Mouse (Mus musculus): ENCODE results near the gene Trmt10a. TPM values are rescaled to one million over a fixed set of nuclear protein-coding genes. Genes with fewer than 3 reads are reported as not detected.

Trmt10a gene
- polyA plus RNA-seq, 1 experiment from 2014 or later, result 16.0 TPM

DNA sequence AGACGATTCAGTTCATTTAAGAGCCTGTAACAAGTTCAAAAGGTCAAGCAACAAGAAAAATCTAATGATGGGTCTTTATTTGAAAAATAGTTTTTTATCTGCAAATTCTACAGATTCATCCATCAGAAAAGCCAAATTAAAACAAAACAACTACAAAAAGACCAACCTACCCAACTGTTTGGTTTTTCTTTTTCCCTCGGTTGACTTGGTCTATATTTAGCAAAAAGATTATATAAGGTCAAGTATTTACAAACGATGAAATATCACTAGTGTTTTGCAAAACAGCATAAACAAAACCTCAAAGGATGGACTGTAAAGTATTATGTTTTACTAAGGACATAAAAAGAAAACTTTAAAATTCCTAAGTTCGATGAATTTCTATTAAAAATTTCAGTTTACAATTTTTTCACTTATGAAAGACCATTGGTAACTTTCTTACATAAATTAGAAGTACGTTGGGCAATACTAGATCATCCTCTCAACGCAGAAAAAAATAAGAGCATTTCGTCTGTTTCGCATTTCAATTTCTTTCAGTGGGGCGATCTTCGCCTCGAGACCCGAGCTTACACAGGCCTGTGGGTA lies 424 bp upstream of the Trmt10a start:
- DNase-seq (ENCODE audit: low spot score), result no peak
- Histone ChIP-seq H3K4me3 (peak overlapping the region; percentile 75), H3K36me3 (0 out of 2 replicates have a peak, but pooled peaks cover 3% of the 10 kb centered on the region), H3K4me1 (peaks cover 7% of the 10 kb centered on the region; the same call in 1 of the 2 replicates), H3K9me3 (replicated peaks) (no peaks in the 10 kb centered on the region), H3K27me3 (ENCODE audit: low read depth, poor library complexity, severe bottlenecking) (no peaks in the 10 kb centered on the region), H3K27ac (peak overlapping the region; percentile 98)
- WGBS, result 11% methylated on average over 12 of the region's 12 CpGs

DNA sequence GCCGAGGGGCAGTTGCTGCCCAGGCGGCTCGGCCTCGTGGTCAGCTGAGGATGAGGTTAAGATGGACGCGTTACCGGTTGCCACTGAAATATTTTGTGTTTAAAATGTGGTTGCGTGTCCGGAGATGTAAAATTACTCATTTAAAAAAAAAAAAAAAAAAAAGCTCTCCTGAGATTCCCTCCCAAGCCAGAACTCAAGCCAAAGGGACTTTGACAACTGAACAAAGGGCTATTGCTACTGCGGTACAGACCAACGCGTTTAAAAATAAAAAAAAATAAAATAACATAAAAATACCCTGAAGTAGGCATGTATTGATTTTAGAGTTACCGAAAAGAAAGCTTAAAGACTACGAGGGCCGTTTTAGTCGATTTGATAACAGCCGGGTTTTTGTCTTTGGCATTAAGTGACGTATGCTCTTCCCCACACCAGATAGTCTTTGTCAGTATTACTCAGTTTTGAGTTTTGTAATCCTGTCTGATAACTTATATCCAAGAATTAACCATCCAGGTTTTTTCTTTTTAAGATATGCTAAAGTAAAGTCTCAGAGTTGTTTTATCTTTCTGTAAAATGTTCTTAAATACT lies 903 bp downstream of the Trmt10a start:
- Histone ChIP-seq H3K27ac (peak overlapping the region; percentile 98), H3K4me3 (peak overlapping the region; percentile 75), H3K27me3 (ENCODE audit: low read depth, poor library complexity, severe bottlenecking) (no peaks in the 10 kb centered on the region), H3K36me3 (peaks cover 10% of the 10 kb centered on the region), H3K4me1 (peaks cover 7% of the 10 kb centered on the region; the same call in 1 of the 2 replicates), H3K9me3 (replicated peaks) (no peaks in the 10 kb centered on the region)
- WGBS, result under 1% methylated on average over 18 of the region's 18 CpGs
- DNase-seq (ENCODE audit: low spot score), result no peak

GRCm38 (mm10) chr3:138144642-138145171 lies 1.5 kb downstream of the Trmt10a start, which contains the start of gene Mttp:
TSS of gene Mttp (minus strand) at chr3:138144968.
- 7% methylated on average over 8 of the region's 8 CpGs for WGBS
- H3K27me3 ChIP-seq (ENCODE audit: low read depth, poor library complexity, severe bottlenecking), result no peaks in the 10 kb centered on the region
- H3K4me1 ChIP-seq, result peaks cover 7% of the 10 kb centered on the region; the same call in 1 of the 2 replicates
- H3K36me3 ChIP-seq, result peaks cover 15% of the 10 kb centered on the region
- no peaks in the 10 kb centered on the region for H3K9me3 ChIP-seq (replicated peaks)
- H3K4me3 ChIP-seq, result peak within 1 kb of the TSS; percentile 75
- H3K27ac ChIP-seq, result peak within 1 kb of the TSS; percentile 98
- DNase-seq (ENCODE audit: low spot score), result peak; percentile 66

- no peak overlapping the region for H3K27ac ChIP-seq
- H3K9me3 ChIP-seq (replicated peaks), result no peaks in the 10 kb centered on the region
- WGBS, result 93% methylated on average over 2 of the region's 2 CpGs
- H3K36me3 ChIP-seq, result peaks cover 43% of the 10 kb centered on the region
- no peak for DNase-seq (ENCODE audit: low spot score)
- H3K4me3 ChIP-seq, result no peak overlapping the region
- peaks cover 4% of the 10 kb centered on the region; the same call in 1 of the 2 replicates for H3K4me1 ChIP-seq
- H3K27me3 ChIP-seq (ENCODE audit: low read depth, poor library complexity, severe bottlenecking), result no peaks in the 10 kb centered on the region
These were observed 5.6 kb downstream of the Trmt10a start for GRCm38 (mm10) chr3:138148811-138149210.

GRCm38 (mm10) chr3:138155062-138155461 lies 11.8 kb downstream of the Trmt10a start:
- peaks cover 40% of the 10 kb centered on the region for H3K36me3 ChIP-seq
- H3K9me3 ChIP-seq (replicated peaks), result no peaks in the 10 kb centered on the region
- no peak overlapping the region for H3K27ac ChIP-seq
- 95% methylated on average over 4 of the region's 4 CpGs for whole genome bisulfite sequencing
- DNase-seq (ENCODE audit: low spot score), result no peak
- no peaks in the 10 kb centered on the region for H3K27me3 ChIP-seq (ENCODE audit: low read depth, poor library complexity, severe bottlenecking)
- no peak overlapping the region for H3K4me3 ChIP-seq
- no peaks in the 10 kb centered on the region for H3K4me1 ChIP-seq

GRCm38 (mm10) chr3:138156651-138157050 lies 13.4 kb downstream of the Trmt10a start:
- H3K9me3 ChIP-seq (replicated peaks), result no peaks in the 10 kb centered on the region
- H3K27me3 ChIP-seq (ENCODE audit: low read depth, poor library complexity, severe bottlenecking), result no peaks in the 10 kb centered on the region
- H3K36me3 ChIP-seq, result peaks cover 29% of the 10 kb centered on the region
- WGBS, result 68% methylated on average over 10 of the region's 10 CpGs
- H3K27ac ChIP-seq, result no peak overlapping the region
- no peaks in the 10 kb centered on the region for H3K4me1 ChIP-seq
- DNase-seq (ENCODE audit: low spot score), result no peak
- no peak overlapping the region for H3K4me3 ChIP-seq

- Histone ChIP-seq H3K9me3 (replicated peaks) (no peaks in the 10 kb centered on the region), H3K4me1 (peaks cover 2% of the 10 kb centered on the region; the same call in 1 of the 2 replicates), H3K4me3 (no peak overlapping the region), H3K27me3 (ENCODE audit: low read depth, poor library complexity, severe bottlenecking) (no peaks in the 10 kb centered on the region), H3K36me3 (peaks cover 4% of the 10 kb centered on the region; the same call in 1 of the 2 replicates), H3K27ac (no peak overlapping the region)
- WGBS, result 87% methylated on average over 10 of the region's 10 CpGs
- no peak for DNase-seq (ENCODE audit: low spot score)
These were observed 18.4 kb downstream of the Trmt10a start for GRCm38 (mm10) chr3:138161623-138162022.

DNA sequence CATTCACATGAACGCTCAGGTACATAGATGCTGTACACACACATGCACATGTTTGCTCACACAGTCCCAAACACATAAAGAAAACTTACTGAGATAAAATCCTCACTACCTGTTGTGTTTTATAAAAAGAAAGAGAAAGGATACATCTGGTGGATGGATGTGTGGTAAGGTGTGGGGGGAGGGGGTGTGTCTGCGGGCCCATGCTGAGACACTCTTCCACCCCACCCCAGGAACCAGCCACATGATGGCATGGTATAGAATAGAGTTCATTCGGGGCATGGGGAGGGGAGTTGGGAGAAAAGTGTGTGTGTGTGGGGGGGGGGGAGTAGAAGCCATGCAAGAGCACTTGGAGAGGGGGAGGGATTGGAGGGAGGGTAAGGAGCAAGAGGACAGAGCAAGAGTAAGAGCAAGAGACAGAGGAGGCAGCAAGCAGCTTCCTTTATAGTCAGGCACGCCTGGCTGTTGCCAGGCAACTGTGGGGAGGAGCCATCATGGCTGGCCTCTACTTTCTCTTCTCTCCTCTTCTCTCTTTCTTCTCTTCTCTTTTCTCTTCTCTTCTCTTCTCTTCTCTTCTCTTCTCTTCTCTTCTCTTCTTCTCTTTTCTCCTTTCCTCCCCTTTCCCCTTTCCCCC lies 19.4 kb downstream of the Trmt10a start:
- H3K27me3 ChIP-seq (ENCODE audit: low read depth, poor library complexity, severe bottlenecking), result no peaks in the 10 kb centered on the region
- H3K36me3 ChIP-seq, result no peaks in the 10 kb centered on the region; the same call in 1 of the 2 replicates
- no peaks in the 10 kb centered on the region for H3K9me3 ChIP-seq (replicated peaks)
- DNase-seq (ENCODE audit: low spot score), result no peak
- WGBS, result 68% methylated on average over 4 of the region's 4 CpGs
- no peak overlapping the region for H3K4me3 ChIP-seq
- peaks cover 2% of the 10 kb centered on the region; the same call in 1 of the 2 replicates for H3K4me1 ChIP-seq
- no peak overlapping the region for H3K27ac ChIP-seq

- H3K9me3 ChIP-seq (replicated peaks), result no peaks in the 10 kb centered on the region
- H3K36me3 ChIP-seq, result no peaks in the 10 kb centered on the region
- H3K27ac ChIP-seq, result no peak overlapping the region
- H3K27me3 ChIP-seq (ENCODE audit: low read depth, poor library complexity, severe bottlenecking), result no peaks in the 10 kb centered on the region
- H3K4me1 ChIP-seq, result no peaks in the 10 kb centered on the region
- no peak for DNase-seq (ENCODE audit: low spot score)
- whole genome bisulfite sequencing, result 81% methylated on average over 10 of the region's 10 CpGs
- no peak overlapping the region for H3K4me3 ChIP-seq
These were observed 30.0 kb downstream of the Trmt10a start for GRCm38 (mm10) chr3:138173291-138173690.

DNA sequence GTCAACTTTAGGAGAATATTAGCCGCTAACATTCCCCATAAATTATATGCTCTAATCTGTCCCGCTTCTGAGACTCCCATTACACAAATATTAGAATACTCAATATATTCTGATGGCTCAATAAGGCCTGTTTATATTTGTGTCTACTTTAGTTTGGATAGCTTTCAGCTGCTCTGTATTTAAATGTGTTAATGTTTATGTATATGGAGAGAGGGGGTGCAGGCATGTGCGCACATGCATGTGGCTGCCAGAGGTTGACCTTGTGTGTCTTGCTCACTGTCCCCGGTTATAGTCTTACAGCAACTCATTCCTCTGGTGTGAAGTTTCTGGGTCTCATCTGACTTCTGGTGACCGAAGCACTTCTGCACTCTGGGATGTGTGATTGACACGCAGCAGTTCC lies 32.3 kb downstream of the Trmt10a start:
- H3K9me3 ChIP-seq (replicated peaks), result no peaks in the 10 kb centered on the region
- no peaks in the 10 kb centered on the region for H3K36me3 ChIP-seq
- no peak for DNase-seq (ENCODE audit: low spot score)
- 89% methylated on average over 6 of the region's 6 CpGs for WGBS
- H3K4me3 ChIP-seq, result no peak overlapping the region
- no peaks in the 10 kb centered on the region for H3K27me3 ChIP-seq (ENCODE audit: low read depth, poor library complexity, severe bottlenecking)
- H3K27ac ChIP-seq, result no peak overlapping the region
- no peaks in the 10 kb centered on the region for H3K4me1 ChIP-seq

DNA sequence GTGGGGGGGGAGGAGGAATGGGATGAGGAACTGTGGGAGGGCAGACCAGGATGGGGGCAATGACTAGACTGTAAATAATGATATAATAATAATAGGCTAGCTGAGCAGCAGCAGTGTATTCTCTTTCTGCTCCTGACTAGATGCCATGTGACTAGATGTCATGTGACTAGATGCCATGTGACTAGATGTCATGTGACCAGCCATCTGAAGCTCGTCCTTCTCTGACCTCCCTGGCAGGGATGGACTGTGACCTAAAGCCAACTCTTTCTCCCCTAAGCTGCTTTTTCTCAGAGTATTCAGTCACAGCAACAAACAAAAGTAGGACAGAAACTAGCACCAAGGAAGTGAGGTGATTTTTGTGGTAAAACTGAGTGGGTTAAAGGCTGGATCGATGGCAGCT lies 38.8 kb downstream of the Trmt10a start:
- no peaks in the 10 kb centered on the region for H3K36me3 ChIP-seq
- no peak for DNase-seq (ENCODE audit: low spot score)
- H3K4me1 ChIP-seq, result no peaks in the 10 kb centered on the region
- H3K4me3 ChIP-seq, result no peak overlapping the region
- H3K27me3 ChIP-seq (ENCODE audit: low read depth, poor library complexity, severe bottlenecking), result no peaks in the 10 kb centered on the region
- H3K9me3 ChIP-seq (replicated peaks), result no peaks in the 10 kb centered on the region
- 86% methylated on average over 2 of the region's 2 CpGs for whole genome bisulfite sequencing
- H3K27ac ChIP-seq, result no peak overlapping the region

DNA sequence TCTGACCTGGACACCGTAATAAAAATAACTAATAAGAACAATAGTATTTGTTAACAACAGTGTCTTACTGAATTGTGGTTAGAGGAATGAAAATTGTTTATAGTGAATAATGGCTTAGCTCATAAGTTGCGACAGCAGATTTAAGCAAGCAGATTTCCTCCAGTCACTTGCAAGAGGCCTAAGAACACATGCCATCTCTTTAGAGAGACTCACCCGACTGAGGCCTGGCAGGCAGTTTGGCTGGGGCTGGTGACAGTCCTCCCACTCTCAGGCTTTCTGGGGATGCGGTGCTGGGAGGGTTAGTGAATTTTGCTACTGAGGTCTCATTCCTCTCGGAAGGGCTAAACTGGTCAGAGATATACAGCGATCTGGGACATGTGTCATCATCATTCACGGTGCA lies 40.1 kb downstream of the Trmt10a start:
- DNase-seq (ENCODE audit: low spot score), result no peak
- H3K36me3 ChIP-seq, result no peaks in the 10 kb centered on the region
- H3K27me3 ChIP-seq (ENCODE audit: low read depth, poor library complexity, severe bottlenecking), result no peaks in the 10 kb centered on the region
- WGBS, result 92% methylated on average over 7 of the region's 7 CpGs
- H3K27ac ChIP-seq, result no peak overlapping the region
- no peak overlapping the region for H3K4me3 ChIP-seq
- H3K4me1 ChIP-seq, result no peaks in the 10 kb centered on the region
- H3K9me3 ChIP-seq (replicated peaks), result no peaks in the 10 kb centered on the region

DNA sequence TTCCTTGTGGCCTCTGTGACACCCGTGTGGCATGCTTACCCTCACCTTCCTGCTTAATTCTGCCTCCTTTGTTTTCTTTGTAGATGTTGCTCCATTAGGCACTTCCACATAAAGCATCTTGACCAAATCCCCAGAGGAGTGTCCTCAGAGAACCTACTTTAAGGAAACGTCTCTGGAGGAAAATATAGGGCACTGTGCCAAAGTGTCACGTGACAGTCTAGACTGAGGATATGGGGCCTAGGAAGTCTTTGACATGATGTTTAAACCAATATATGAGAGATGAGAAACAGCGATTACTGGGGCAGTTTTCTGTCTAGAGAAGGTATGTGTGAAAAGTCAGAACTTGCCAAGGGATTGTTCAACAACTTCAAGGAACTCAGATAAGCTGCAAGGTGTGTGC lies 42.0 kb downstream of the Trmt10a start:
- 88% methylated on average over 4 of the region's 4 CpGs for WGBS
- Histone ChIP-seq H3K27me3 (ENCODE audit: low read depth, poor library complexity, severe bottlenecking) (no peaks in the 10 kb centered on the region), H3K4me3 (no peak overlapping the region), H3K4me1 (0 out of 2 replicates have a peak, but pooled peaks cover 3% of the 10 kb centered on the region), H3K36me3 (no peaks in the 10 kb centered on the region), H3K9me3 (replicated peaks) (no peaks in the 10 kb centered on the region), H3K27ac (no peak overlapping the region)
- no peak for DNase-seq (ENCODE audit: low spot score)

All from limb, embryonic 10.5 days (tissue).